Mouse (Mus musculus) stomach, postnatal 0 days (tissue): ENCODE results near the gene Gtf3c3.

Experiments used
- CTCF ChIP-seq: IDR thresholded peaks from 2 replicates; pipeline ENCODE4 v1.5.1; 2016; ENCODE audit warnings: antibody characterized with exemption, low read depth, mild to moderate bottlenecking, moderate library complexity
- EP300 ChIP-seq: optimal IDR thresholded peaks from 2 replicates; pipeline ENCODE3; 2016; ENCODE audit warnings: antibody characterized with exemption

GRCm38 (mm10) chr1:54484744-54485420, 46.1 kb upstream of the Gtf3c3 start:
- TF ChIP-seq EP300 (no peak), CTCF (no peak)
